Mouse (Mus musculus) liver, embryonic 12.5 days (tissue): ENCODE measurements around the gene As3mt. TPM values are rescaled to one million over a fixed set of nuclear protein-coding genes. Genes with fewer than 3 reads are reported as not detected.

Experiments used
- ATAC-seq: fragments of 200-750 bp; cut with Nextera tagmentation; 2 replicates; pipeline ENCODE4 v1.8.0; 2017; ENCODE audit warnings: moderate number of reproducible peaks, mild to moderate bottlenecking, moderate library complexity
- H3K27ac ChIP-seq: fragments of 300-500 bp; sonication (generic); 2 replicates; pipeline ENCODE4 v1.5.1; 2016; ENCODE audit warnings: mild to moderate bottlenecking
- H3K27me3 ChIP-seq: fragments of 300-500 bp; sonication (generic); replicated peaks from 2 replicates; pipeline ENCODE4 v1.6.1; 2016; ENCODE audit warnings: mild to moderate bottlenecking, moderate library complexity
- H3K36me3 ChIP-seq: fragments of 300-500 bp; sonication (generic); 2 replicates; pipeline ENCODE4 v1.6.1; 2016; ENCODE audit warnings: mild to moderate bottlenecking, moderate library complexity
- H3K4me1 ChIP-seq: fragments of 300-500 bp; sonication (generic); 2 replicates; pipeline ENCODE4 v1.6.1; 2016
- H3K4me2 ChIP-seq: fragments of 300-500 bp; sonication (generic); 2 replicates; pipeline ENCODE4 v1.6.1; 2016; ENCODE audit warnings: mild to moderate bottlenecking, moderate library complexity
- H3K4me3 ChIP-seq: fragments of 300-500 bp; sonication (generic); 2 replicates; pipeline ENCODE4 v1.5.1; 2016; ENCODE audit warnings: mild to moderate bottlenecking, moderate library complexity
- H3K9ac ChIP-seq: fragments of 300-500 bp; sonication (generic); 2 replicates; pipeline ENCODE4 v1.6.1; 2016; ENCODE audit warnings: mild to moderate bottlenecking, moderate library complexity
- H3K9me3 ChIP-seq: fragments of 300-500 bp; sonication (generic); replicated peaks from 2 replicates; pipeline ENCODE4 v1.6.1; 2016; ENCODE audit warnings: mild to moderate bottlenecking, moderate library complexity
- WGBS: fragments of 180-500 bp; shearing (Covaris S2); methylation state at CpG from one replicate; pipeline ENCODE4 v1.1.7; 2016; ENCODE audit not compliant: insufficient replicate concordance; 5-methylcytosine and 5-hydroxymethylcytosine counted together
- polyA plus RNA-seq: library from polyadenylated mRNA; unstranded; fragments of >200 nt; fragmentation: Nextera tagmentation; extraction: Ambion mirVana; gene quantifications from 2 replicates; pipeline ENCODE4 v1.2.1, GENCODE M21; 2016

Gene As3mt
- polyA plus RNA-seq, 1 experiment from 2014 or later = 20.1 TPM

- peaks cover 36% of the 10 kb centered on the region for H3K4me1 ChIP-seq
- WGBS = 21% methylated on average over 7 of the region's 7 CpGs
- H3K4me2 ChIP-seq = peak overlapping the region; percentile 12; the same call in 1 of the 2 replicates
- H3K27me3 ChIP-seq = peaks cover 22% of the 10 kb centered on the region
- H3K9me3 ChIP-seq = no peaks in the 10 kb centered on the region
- no peak for ATAC-seq
- H3K36me3 ChIP-seq = peaks cover 8% of the 10 kb centered on the region; the same call in 1 of the 2 replicates
- no peak overlapping the region for H3K27ac ChIP-seq
- no peak overlapping the region for H3K4me3 ChIP-seq
- 0 out of 2 replicates have a peak overlapping the region, but pooled peaks have one; percentile 17 for H3K9ac ChIP-seq
These were observed 1.3 kb upstream of the As3mt start for GRCm38 (mm10) chr19:46705779-46706495.

GRCm38 (mm10) chr19:46706540-46707295 lies 540 bp upstream of the As3mt start:
- Histone ChIP-seq H3K4me3 (peak overlapping the region; percentile 64), H3K4me2 (peak overlapping the region; percentile 83), H3K27ac (no peak overlapping the region), H3K9ac (peak overlapping the region; percentile 70; the same call in 1 of the 2 replicates), H3K4me1 (peaks cover 36% of the 10 kb centered on the region), H3K9me3 (no peaks in the 10 kb centered on the region), H3K36me3 (peaks cover 2% of the 10 kb centered on the region; the same call in 1 of the 2 replicates), H3K27me3 (peaks cover 22% of the 10 kb centered on the region)
- peak; percentile 18; the same call in 1 of the 2 replicates for ATAC-seq
- WGBS = 43% methylated on average over 9 of the region's 9 CpGs

- Histone ChIP-seq H3K4me3 (no peak overlapping the region), H3K27ac (no peak overlapping the region), H3K4me2 (no peak overlapping the region), H3K27me3 (peaks cover 2% of the 10 kb centered on the region; the same call in 1 of the 2 replicates), H3K4me1 (peaks cover 32% of the 10 kb centered on the region), H3K9me3 (no peaks in the 10 kb centered on the region), H3K36me3 (peaks cover 4% of the 10 kb centered on the region; the same call in 1 of the 2 replicates), H3K9ac (no peak overlapping the region)
- 67% methylated on average over 4 of the region's 4 CpGs for WGBS
- ATAC-seq = no peak
These were observed 3.4 kb downstream of the As3mt start for GRCm38 (mm10) chr19:46710614-46711013.

GRCm38 (mm10) chr19:46714234-46714633 lies 7.0 kb downstream of the As3mt start:
- Histone ChIP-seq H3K9ac (no peak overlapping the region), H3K9me3 (no peaks in the 10 kb centered on the region), H3K4me1 (0 out of 2 replicates have a peak, but pooled peaks cover 4% of the 10 kb centered on the region), H3K4me3 (no peak overlapping the region), H3K27me3 (no peaks in the 10 kb centered on the region), H3K27ac (no peak overlapping the region), H3K36me3 (peaks cover 19% of the 10 kb centered on the region), H3K4me2 (no peak overlapping the region)
- no peak for ATAC-seq
- 71% methylated on average over 8 of the region's 8 CpGs for WGBS

GRCm38 (mm10) chr19:46715016-46715415 lies 7.8 kb downstream of the As3mt start:
- Histone ChIP-seq H3K4me2 (no peak overlapping the region), H3K27ac (no peak overlapping the region), H3K9me3 (no peaks in the 10 kb centered on the region), H3K36me3 (peaks cover 23% of the 10 kb centered on the region), H3K4me1 (0 out of 2 replicates have a peak, but pooled peaks cover 4% of the 10 kb centered on the region), H3K4me3 (no peak overlapping the region), H3K27me3 (no peaks in the 10 kb centered on the region), H3K9ac (no peak overlapping the region)
- WGBS = 76% methylated on average over 8 of the region's 8 CpGs
- ATAC-seq = no peak

- H3K4me3 ChIP-seq = no peak overlapping the region
- H3K27ac ChIP-seq = no peak overlapping the region
- no peaks in the 10 kb centered on the region for H3K9me3 ChIP-seq
- no peak overlapping the region for H3K4me2 ChIP-seq
- no peaks in the 10 kb centered on the region for H3K27me3 ChIP-seq
- WGBS = 55% methylated on average over 4 of the region's 4 CpGs
- H3K9ac ChIP-seq = no peak overlapping the region
- no peaks in the 10 kb centered on the region for H3K4me1 ChIP-seq
- no peak for ATAC-seq
- peaks cover 32% of the 10 kb centered on the region for H3K36me3 ChIP-seq
These were observed 10.9 kb downstream of the As3mt start for GRCm38 (mm10) chr19:46718150-46718549.

GRCm38 (mm10) chr19:46724411-46724810 lies 17.2 kb downstream of the As3mt start:
- no peaks in the 10 kb centered on the region for H3K27me3 ChIP-seq
- no peaks in the 10 kb centered on the region for H3K9me3 ChIP-seq
- peaks cover 22% of the 10 kb centered on the region for H3K4me1 ChIP-seq
- no peak overlapping the region for H3K27ac ChIP-seq
- no peak for ATAC-seq
- H3K36me3 ChIP-seq = peaks cover 32% of the 10 kb centered on the region
- no peak overlapping the region for H3K4me2 ChIP-seq
- 76% methylated on average over 11 of the region's 11 CpGs for WGBS
- H3K9ac ChIP-seq = no peak overlapping the region
- H3K4me3 ChIP-seq = no peak overlapping the region

- no peak overlapping the region for H3K27ac ChIP-seq
- no peaks in the 10 kb centered on the region for H3K9me3 ChIP-seq
- no peaks in the 10 kb centered on the region for H3K27me3 ChIP-seq
- WGBS = 88% methylated on average over 8 of the region's 8 CpGs
- H3K36me3 ChIP-seq = peaks cover 25% of the 10 kb centered on the region
- no peak overlapping the region for H3K4me3 ChIP-seq
- no peak overlapping the region for H3K4me2 ChIP-seq
- peaks cover 22% of the 10 kb centered on the region for H3K4me1 ChIP-seq
- ATAC-seq = no peak
- H3K9ac ChIP-seq = no peak overlapping the region
These were observed 18.9 kb downstream of the As3mt start for GRCm38 (mm10) chr19:46726142-46726541.

- no peak overlapping the region for H3K4me3 ChIP-seq
- no peaks in the 10 kb centered on the region for H3K27me3 ChIP-seq
- H3K9me3 ChIP-seq = no peaks in the 10 kb centered on the region
- no peak overlapping the region for H3K9ac ChIP-seq
- peak; percentile 57 for ATAC-seq
- peak overlapping the region; percentile 52 for H3K4me2 ChIP-seq
- H3K27ac ChIP-seq = peak overlapping the region; percentile 45
- peaks cover 22% of the 10 kb centered on the region for H3K4me1 ChIP-seq
- H3K36me3 ChIP-seq = peaks cover 20% of the 10 kb centered on the region; the same call in 1 of the 2 replicates
- WGBS = 50% methylated on average over 8 of the region's 8 CpGs
These were observed 20.0 kb downstream of the As3mt start for GRCm38 (mm10) chr19:46727140-46727736.

GRCm38 (mm10) chr19:46727945-46728540 lies 20.8 kb downstream of the As3mt start:
- Histone ChIP-seq H3K9ac (0 out of 2 replicates have a peak overlapping the region, but pooled peaks have one; percentile 3), H3K4me3 (0 out of 2 replicates have a peak overlapping the region, but pooled peaks have one; percentile 2), H3K36me3 (peaks cover 20% of the 10 kb centered on the region; the same call in 1 of the 2 replicates), H3K27me3 (no peaks in the 10 kb centered on the region), H3K9me3 (no peaks in the 10 kb centered on the region), H3K4me2 (peak overlapping the region; percentile 52), H3K27ac (peak overlapping the region; percentile 45; the same call in 1 of the 2 replicates), H3K4me1 (peaks cover 22% of the 10 kb centered on the region)
- WGBS = 13% methylated on average over 11 of the region's 11 CpGs
- ATAC-seq = peak; percentile 82

- no peak overlapping the region for H3K9ac ChIP-seq
- no peak overlapping the region for H3K4me3 ChIP-seq
- 58% methylated on average over 3 of the region's 3 CpGs for WGBS
- no peak for ATAC-seq
- H3K4me1 ChIP-seq = peaks cover 22% of the 10 kb centered on the region
- H3K9me3 ChIP-seq = no peaks in the 10 kb centered on the region
- H3K27ac ChIP-seq = no peak overlapping the region
- no peaks in the 10 kb centered on the region for H3K27me3 ChIP-seq
- peaks cover 20% of the 10 kb centered on the region; the same call in 1 of the 2 replicates for H3K36me3 ChIP-seq
- H3K4me2 ChIP-seq = no peak overlapping the region
These were observed 21.7 kb downstream of the As3mt start for GRCm38 (mm10) chr19:46728909-46729308.
